Mouse (Mus musculus) erythroblast, adult 5-6 weeks (primary cell): ENCODE results near the gene Rbfox2. TPM values are rescaled to one million over a fixed set of nuclear protein-coding genes. Genes with fewer than 3 reads are reported as not detected.
"Not testable (repeated sequence)": the region's sequence is repeated elsewhere in the genome, so short reads cannot be mapped to it uniquely, and the experiment has no call there.

Experiments used
- ATAC-seq: replicated peaks from 2 replicates; pipeline ENCODE4 v1.8.0; 2016; ENCODE audit warnings: moderate number of reproducible peaks, mild to moderate bottlenecking, moderate TSS enrichment, inconsistent platforms; ENCODE audit not compliant: poor library complexity, low FRiP score, severe bottlenecking
- total RNA-seq, 2 experiments: library from RNA; stranded (forward) in 1 of 2; stranded (reverse) in 1 of 2; fragments of 150-400 nt in 1 of 2; fragments of 200-764, 138-1000 nt in 1 of 2; gene quantifications; 2 replicates each; pipeline versions ENCODE4 v1.2.3 to v1.2.4; 2015 to 2017; ENCODE audit warnings: low replicate concordance in 2 of 2

Rbfox2 gene
- total RNA-seq, 2 experiments from 2014 or later, result not detected

GRCm38 (mm10) chr15:77335185-77335584 lies 28.4 kb upstream of the Rbfox2 start:
- ATAC-seq, result not testable (repeated sequence)

- ATAC-seq, result no peak
Measured at GRCm38 (mm10) chr15:77332272-77332991, 25.6 kb upstream of the Rbfox2 start.

GRCm38 (mm10) chr15:77331444-77331843 lies 24.6 kb upstream of the Rbfox2 start:
- ATAC-seq, result no peak

GRCm38 (mm10) chr15:77329681-77330180 lies 22.9 kb upstream of the Rbfox2 start:
- no peak for ATAC-seq

GRCm38 (mm10) chr15:77326361-77326760 lies 19.6 kb upstream of the Rbfox2 start:
- no peak for ATAC-seq

GRCm38 (mm10) chr15:77324426-77324825 lies 17.6 kb upstream of the Rbfox2 start:
- no peak for ATAC-seq

GRCm38 (mm10) chr15:77323226-77323625 lies 16.4 kb upstream of the Rbfox2 start:
- no peak for ATAC-seq

GRCm38 (mm10) chr15:77313701-77314100 lies 6.9 kb upstream of the Rbfox2 start:
- ATAC-seq, result no peak

GRCm38 (mm10) chr15:77312796-77313195 lies 6.0 kb upstream of the Rbfox2 start:
- no peak for ATAC-seq

GRCm38 (mm10) chr15:77307767-77308495 lies 1.1 kb upstream of the Rbfox2 start:
- ATAC-seq, result no peak

GRCm38 (mm10) chr15:77305852-77306546 lies 805 bp downstream of the Rbfox2 start:
- no peak for ATAC-seq

GRCm38 (mm10) chr15:77304960-77305359 lies 1.8 kb downstream of the Rbfox2 start:
- no peak for ATAC-seq

- no peak for ATAC-seq
Measured at GRCm38 (mm10) chr15:77301122-77301521, 5.7 kb downstream of the Rbfox2 start.

GRCm38 (mm10) chr15:77298564-77298963 lies 8.2 kb downstream of the Rbfox2 start:
- ATAC-seq, result no peak

- ATAC-seq, result no peak
Measured at GRCm38 (mm10) chr15:77296635-77297034, 10.2 kb downstream of the Rbfox2 start.

GRCm38 (mm10) chr15:77293493-77293892 lies 13.3 kb downstream of the Rbfox2 start:
- no peak for ATAC-seq

GRCm38 (mm10) chr15:77292381-77292780 lies 14.4 kb downstream of the Rbfox2 start:
- no peak for ATAC-seq

GRCm38 (mm10) chr15:77291471-77291870 lies 15.3 kb downstream of the Rbfox2 start:
- no peak for ATAC-seq

- no peak for ATAC-seq
Measured at GRCm38 (mm10) chr15:77290352-77290751, 16.5 kb downstream of the Rbfox2 start.

- ATAC-seq, result no peak
Measured at GRCm38 (mm10) chr15:77280130-77280529, 26.7 kb downstream of the Rbfox2 start.

- no peak for ATAC-seq
Measured at GRCm38 (mm10) chr15:77278825-77279224, 28.0 kb downstream of the Rbfox2 start.
